In genomic region chr5:124374298-124374697, GRCm38 (mm10) we compare ENCODE assay signal across 28 mouse cellular contexts. TPM values are rescaled to one million over a fixed set of nuclear protein-coding genes. Genes with fewer than 3 reads are reported as not detected.
A peak's percentile ranks its signal among the peaks of the same experiment; 100 is the strongest.
DNase-seq lines count a peak whose midpoint lies in the region; ATAC-seq lines count a peak whose summit lies in the region.
"Had no signal": no experiment of that assay in that cellular context is flagged by ENCODE, and none has a peak within 500 bp of the region (broad histone marks: within the 10 kb centered on the region; RNA-seq: fewer than 3 reads in every experiment).

No protein-coding gene starts in this region.

- peaks cover 96% of the 10 kb centered on the region for H3K36me3 ChIP-seq in heart, embryonic 10.5 days

- H3K4me3 ChIP-seq in heart, embryonic 10.5 days: no peak overlapping the region
- H3K4me3 ChIP-seq: embryonic facial prominence, embryonic 13.5 days; embryonic facial prominence, embryonic 15.5 days; erythroblast, embryonic 14.5 days; forebrain, embryonic 10.5 days; forebrain, embryonic 12.5 days had no signal

- no peaks in the 10 kb centered on the region for H3K9me3 ChIP-seq in heart, embryonic 10.5 days
- H3K9me3 ChIP-seq: embryonic facial prominence, embryonic 13.5 days; embryonic facial prominence, embryonic 15.5 days; forebrain, embryonic 10.5 days; forebrain, embryonic 12.5 days; G1E had no signal

- no peak overlapping the region for H3K27ac ChIP-seq in heart, embryonic 10.5 days
- H3K27ac ChIP-seq: embryonic facial prominence, embryonic 13.5 days; embryonic facial prominence, embryonic 15.5 days; forebrain, embryonic 10.5 days; forebrain, embryonic 12.5 days had no signal

- ATAC-seq in frontal cortex, adult (ENCODE audit: low TSS enrichment): peak; percentile 73; the same call in 1 of the 2 replicates
- ATAC-seq: activated CD4-positive, CD25-positive, alpha-beta regulatory T cell, adult 4 months; CD4-positive, CD25-positive, alpha-beta regulatory T cell, adult 4 months; forebrain, embryonic 14.5 days; forebrain, embryonic 16.5 days; Patski had no signal

- no peaks in the 10 kb centered on the region for H3K27me3 ChIP-seq in heart, embryonic 10.5 days (ENCODE audit: insufficient read depth, poor library complexity, severe bottlenecking)
- H3K27me3 ChIP-seq: CH12.LX; embryonic facial prominence, embryonic 13.5 days; embryonic facial prominence, embryonic 15.5 days; forebrain, embryonic 12.5 days; Patski had no signal

- H3K4me1 ChIP-seq in heart, embryonic 10.5 days: no peaks in the 10 kb centered on the region
- H3K4me1 ChIP-seq: embryonic facial prominence, embryonic 13.5 days; embryonic facial prominence, embryonic 15.5 days; forebrain, embryonic 10.5 days; forebrain, embryonic 12.5 days had no signal

- DNase-seq in frontal cortex, postnatal 25 days (ENCODE audit: low spot score in 2 of 2): no peak
- peak; percentile 35 for DNase-seq in heart, embryonic 10.5 days (ENCODE audit: low spot score)
- no peak for DNase-seq in heart, postnatal 4 days
- DNase-seq in gastrocnemius, adult 8-10 months (ENCODE audit: low spot score in 2 of 2): no peak
- DNase-seq: adrenal gland, adult 8-10 months; adrenal gland, postnatal 14 days; adrenal gland, postnatal 36 days; B cell, adult 2 months; cerebellum, adult 11 months; cerebellum, adult 18-20 months; cerebellum, adult 8-10 months; cerebellum, adult 9-11 months; cerebellum, postnatal 14 days; cerebellum, postnatal 36 days; embryo, embryonic 11 days had no signal

- WGBS in heart, embryonic 10.5 days: 98% methylated on average over 7 of the region's 7 CpGs

RNA-seq across cellular contexts. Expression of gene Cdk2ap1, which starts 11.4 kb away (rescaled TPM):
- polyA plus RNA-seq in heart, embryonic 10.5 days (2016; fragmentation: Nextera tagmentation; extraction: Ambion mirVana): 34.4 and 43.7 TPM in 2 replicates
- 100 to 1,000 TPM; 201 to 202 TPM for total RNA-seq in heart, postnatal 4 days (2021)
- total RNA-seq in gastrocnemius, adult 8-10 months (2022): 100 to 1,000 TPM; 151 to 169 (median 168) TPM

RNA-seq across cellular contexts. Expression of gene 2810006K23Rik, which starts 46.4 kb away (rescaled TPM):
- 22.1 and 22.9 TPM in 2 replicates for polyA plus RNA-seq in heart, embryonic 10.5 days (2016; fragmentation: Nextera tagmentation; extraction: Ambion mirVana)
- 10 to 100 TPM; 11.7 to 13.0 TPM for total RNA-seq in heart, postnatal 4 days (2021)
- 1 to 10 TPM; 6.4 to 7.5 (median 7.0) TPM for total RNA-seq in gastrocnemius, adult 8-10 months (2022)

RNA-seq across cellular contexts. Expression of gene Mphosph9, which starts 46.5 kb away (rescaled TPM):
- 15.6 and 20.5 TPM in 2 replicates for polyA plus RNA-seq in heart, embryonic 10.5 days (2016; fragmentation: Nextera tagmentation; extraction: Ambion mirVana)
- 10 to 100 TPM; 12.1 to 13.9 TPM for total RNA-seq in heart, postnatal 4 days (2021)
- total RNA-seq in gastrocnemius, adult 8-10 months (2022): 1 to 10 TPM; 2.0 to 3.1 (median 2.6) TPM

RNA-seq across cellular contexts. Expression of gene Sbno1, which starts 51.5 kb away (rescaled TPM):
- 74.4 and 80.5 TPM in 2 replicates for polyA plus RNA-seq in heart, embryonic 10.5 days (2016; fragmentation: Nextera tagmentation; extraction: Ambion mirVana)
- 10 to 100 TPM; 72.7 to 76.8 TPM for total RNA-seq in heart, postnatal 4 days (2021)
- total RNA-seq in gastrocnemius, adult 8-10 months (2022): 10 to 100 TPM; 41.8 to 53.6 (median 48.2) TPM
